Mouse (Mus musculus) megakaryocyte, embryonic 14.5 days (primary cell): ENCODE measurements at regions not wholly inside any gene's neighbourhood (a gene's known extent, or its start where the extent isn't known, plus 50 kb on each side); places are given as distances from the start of the nearest gene placed in this dataset.

Experiments used
- FLI1 ChIP-seq: IDR thresholded peaks from 2 replicates; pipeline ENCODE4 v1.6.1; 2012; ENCODE audit warnings: low read length, inconsistent platforms, mixed read lengths
- GATA1 ChIP-seq: IDR thresholded peaks from 3 replicates; pipeline ENCODE4 v1.6.1; 2012; ENCODE audit warnings: mixed read lengths, low read length, inconsistent platforms, borderline replicate concordance

GRCm38 (mm10) chr4:53269999-53270398 is 110.3 kb upstream of the Abca1 start:
- TF ChIP-seq GATA1 (no peak), FLI1 (no peak)
